Mouse (Mus musculus) c-Kit-negative CD71-positive TER-119-positive erythroid progenitor cells, embryonic 14.5 days (primary cell): Measurements from ENCODE around the gene Ank2.

ENCODE experiments used
- DNase-seq: peaks from one replicate; pipeline ENCODE4 v3.0.0-alpha.2; 2013; ENCODE audit warnings: low read depth, low spot score

Gene Ank2

DNA sequence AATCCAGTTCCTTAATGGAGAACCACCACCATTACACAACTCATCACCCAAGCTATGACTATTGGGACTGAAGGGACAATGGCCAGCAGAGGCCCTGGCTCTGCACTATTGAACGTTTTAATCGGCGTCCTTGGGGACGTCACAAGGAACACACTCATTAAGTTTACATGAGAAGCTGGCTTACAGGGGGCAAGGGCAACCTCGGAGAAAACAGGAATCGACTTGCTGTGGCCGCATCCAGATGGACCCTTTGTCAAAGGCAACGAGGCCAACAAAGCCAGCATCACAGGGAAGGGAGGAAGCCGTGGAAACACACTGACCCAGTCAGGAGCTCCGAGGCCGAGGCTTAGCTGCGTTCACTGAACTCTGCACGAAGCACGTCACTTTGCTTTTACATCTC is 205.1 kb downstream of the Ank2 start:
- no peak for DNase-seq

DNA sequence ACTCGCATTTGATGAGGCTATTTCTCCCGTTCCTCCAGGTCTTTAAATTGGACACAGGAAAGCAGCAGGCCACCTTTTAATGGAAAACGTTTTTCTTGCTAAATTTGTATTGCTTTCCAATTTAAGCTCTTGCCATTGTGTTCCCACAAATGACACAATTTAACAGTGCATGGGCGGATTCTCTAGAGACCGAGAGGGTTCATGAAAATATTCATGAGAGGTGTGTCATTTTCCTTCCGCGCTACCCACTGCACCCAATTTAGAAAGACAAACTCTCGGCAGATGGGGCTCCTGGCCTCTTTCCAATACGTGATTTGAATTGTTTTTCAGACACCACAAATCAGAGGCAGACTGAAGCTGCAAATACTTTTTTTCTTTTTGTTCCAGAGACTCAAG is 205.7 kb downstream of the Ank2 start:
- no peak for DNase-seq

DNA sequence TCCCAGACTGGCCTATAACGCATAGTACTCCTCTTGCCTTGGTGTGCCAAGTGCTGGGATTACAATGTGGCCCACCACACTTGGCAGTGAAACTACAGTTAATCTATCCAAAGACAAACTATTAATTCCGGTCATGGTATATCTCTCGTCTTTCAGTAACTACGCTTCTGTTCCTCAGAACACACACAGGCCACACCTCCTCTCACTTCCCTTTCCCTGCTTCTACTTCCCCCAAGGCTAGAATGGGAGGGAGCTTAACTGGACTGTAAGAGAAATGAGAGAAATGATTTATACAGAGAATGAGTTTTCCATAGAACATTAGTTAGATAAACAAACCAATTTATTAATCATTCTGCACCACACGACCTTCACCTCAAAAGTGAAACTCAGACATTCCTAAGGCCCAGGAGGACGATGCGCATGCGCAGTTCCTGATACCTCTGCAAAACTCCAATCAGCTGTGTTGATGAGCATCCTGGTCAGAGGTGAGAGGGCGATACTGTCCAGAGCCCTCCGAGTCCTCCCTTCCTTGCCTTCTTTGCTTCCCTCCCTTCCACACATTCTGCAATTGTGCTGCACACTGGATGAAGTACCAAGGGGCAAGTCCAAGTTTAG is 206.2 kb downstream of the Ank2 start:
- DNase-seq = no peak

DNA sequence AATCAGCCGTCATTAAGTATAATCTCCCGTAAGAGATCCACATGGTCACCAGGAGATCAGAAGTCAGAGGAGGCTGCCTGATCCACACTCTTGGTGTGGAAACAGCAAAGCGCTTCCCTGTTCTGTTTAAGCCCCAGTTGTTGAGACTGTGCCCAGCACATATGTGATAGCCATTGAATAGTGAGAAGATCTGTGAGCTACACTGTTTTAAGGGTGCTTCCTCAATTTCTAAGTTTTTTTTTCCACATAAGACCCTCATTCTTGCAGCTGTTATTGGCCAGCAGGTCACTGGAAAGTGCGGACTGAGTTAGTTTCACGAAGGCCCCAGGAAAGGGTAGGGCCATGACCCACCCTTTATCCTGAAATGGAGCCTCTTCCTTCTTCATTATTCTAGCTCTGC is 216.9 kb downstream of the Ank2 start:
- no peak for DNase-seq

DNA sequence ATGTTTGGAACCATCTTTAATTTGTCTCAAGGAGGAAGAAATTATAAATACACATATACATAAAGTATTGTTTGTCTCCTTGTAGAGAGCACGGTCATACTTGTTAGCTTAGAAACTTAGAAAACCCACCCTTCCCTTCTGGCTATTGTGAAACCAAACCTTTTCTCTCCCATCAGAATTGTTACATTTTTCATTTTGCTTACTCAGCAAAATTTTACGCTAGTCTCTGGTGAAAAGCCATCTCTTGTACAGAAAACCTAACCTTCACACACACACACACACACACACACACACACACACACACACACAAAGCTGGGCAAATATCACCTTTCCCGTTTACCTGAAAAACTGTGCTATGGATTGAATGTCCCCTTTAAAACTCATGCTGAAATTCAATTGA is 217.8 kb downstream of the Ank2 start:
- DNase-seq = no peak

DNA sequence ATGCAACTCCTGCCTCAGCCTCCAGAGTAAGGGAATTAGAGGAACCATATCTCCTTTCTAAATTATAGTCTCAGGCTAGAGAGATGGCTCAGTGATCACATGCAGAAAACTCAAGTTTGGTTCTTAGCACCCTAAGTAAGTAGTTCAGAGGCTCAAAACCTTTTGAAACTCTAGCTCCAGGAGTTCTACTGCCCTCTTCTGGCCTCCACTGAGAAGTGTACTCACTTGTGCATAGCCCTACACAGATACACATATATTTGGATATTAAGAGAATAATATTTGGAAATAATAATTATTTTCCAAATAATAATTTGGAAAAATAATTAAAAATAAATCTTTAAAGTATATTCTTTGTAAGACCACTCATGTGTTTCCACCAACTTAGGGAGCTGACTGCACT is 218.8 kb downstream of the Ank2 start:
- no peak for DNase-seq

DNA sequence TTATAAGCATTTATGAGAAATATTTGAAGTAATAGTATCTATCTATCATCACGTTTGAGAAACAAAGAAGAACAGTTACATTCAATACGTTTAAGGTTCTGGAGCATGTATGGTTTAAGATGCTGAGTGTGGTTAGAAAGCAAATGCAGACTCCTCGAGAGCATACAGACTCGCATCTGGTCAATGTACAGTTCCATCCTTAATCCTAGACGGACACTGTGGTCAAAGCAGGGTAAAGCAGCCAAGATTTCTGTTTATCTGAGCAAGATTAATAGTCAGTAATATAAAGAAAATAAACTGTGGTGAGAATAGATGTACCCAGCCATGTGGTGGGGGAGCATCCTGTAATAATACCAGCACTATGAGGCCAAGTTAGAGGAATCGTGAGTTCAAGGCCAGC is 223.2 kb downstream of the Ank2 start:
- no peak for DNase-seq

DNA sequence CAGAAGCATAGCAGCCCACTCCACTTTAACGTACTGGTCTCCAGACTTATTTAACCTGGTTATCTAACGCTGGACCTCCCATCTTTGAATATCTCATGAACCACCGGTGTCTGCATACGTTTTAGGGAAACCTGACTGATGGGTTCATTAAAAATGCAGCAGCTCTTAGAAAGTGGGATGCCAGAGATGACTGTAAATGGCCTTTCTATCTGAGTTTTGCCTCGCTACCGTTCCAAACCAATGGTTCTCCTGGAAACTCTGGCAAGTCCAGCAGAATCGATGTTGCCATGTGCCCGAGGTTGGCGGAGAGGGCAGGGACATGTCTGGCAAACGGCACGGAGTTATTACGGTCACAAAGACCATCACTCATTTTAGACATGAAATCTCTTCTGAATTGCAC is 226.3 kb downstream of the Ank2 start:
- DNase-seq = no peak

DNA sequence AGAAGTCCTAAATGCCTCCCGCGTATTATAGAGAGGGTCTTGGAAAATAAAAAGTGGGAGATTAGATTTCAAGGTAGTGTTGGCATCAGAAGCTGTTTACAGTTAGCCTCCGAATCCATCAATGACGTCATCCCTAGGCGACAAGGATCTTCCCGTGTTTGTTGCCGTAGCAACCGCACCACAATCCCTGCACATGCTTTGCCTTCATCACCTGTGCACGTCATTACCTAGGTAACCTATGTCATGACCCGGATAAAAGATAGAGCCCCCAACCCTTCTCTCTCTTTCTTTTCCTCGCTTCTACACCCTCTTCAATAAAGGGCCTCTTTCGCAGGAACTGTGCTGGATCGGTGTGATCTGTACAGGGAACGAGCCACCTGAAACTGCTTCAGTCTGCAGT is 229.5 kb downstream of the Ank2 start:
- no peak for DNase-seq

DNA sequence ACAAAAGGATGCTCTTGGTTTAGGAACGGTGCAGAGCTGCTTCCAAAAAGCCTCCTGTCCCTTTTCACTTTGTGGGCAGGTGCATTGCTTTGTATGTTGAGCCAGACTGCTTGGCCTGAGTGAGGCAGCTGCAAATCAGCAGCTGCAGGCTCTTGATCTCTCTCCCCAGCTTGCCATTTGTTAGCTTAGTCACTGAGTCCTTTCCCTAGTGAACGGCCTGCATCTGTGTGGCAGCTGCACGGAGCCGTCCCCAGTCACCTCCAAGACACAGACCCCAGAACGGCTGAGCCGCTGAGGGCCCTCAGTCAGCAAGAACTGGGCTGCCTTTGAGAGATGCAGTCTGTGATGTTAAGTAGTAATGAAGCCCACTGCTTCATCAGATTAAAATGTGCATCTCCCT is 231.3 kb downstream of the Ank2 start:
- DNase-seq = no peak

DNA sequence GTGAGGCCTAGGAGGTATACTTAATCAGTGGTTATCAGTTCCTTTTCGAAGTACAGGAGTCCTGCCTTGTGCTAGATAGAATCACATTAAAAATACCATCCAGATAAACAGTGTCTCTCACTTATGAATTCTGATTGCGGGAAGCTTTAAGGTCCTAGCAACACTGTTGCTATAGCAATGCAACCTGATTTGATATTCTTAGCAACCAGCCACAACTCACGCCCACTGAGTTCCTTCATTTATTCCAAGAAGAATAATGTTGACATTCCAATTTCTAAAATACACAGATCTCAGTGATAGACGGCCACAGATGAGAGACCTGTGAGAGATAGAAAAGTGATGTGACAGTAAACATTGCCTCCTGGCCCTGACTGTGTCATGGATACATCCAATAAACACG is 233.4 kb downstream of the Ank2 start:
- DNase-seq = no peak

DNA sequence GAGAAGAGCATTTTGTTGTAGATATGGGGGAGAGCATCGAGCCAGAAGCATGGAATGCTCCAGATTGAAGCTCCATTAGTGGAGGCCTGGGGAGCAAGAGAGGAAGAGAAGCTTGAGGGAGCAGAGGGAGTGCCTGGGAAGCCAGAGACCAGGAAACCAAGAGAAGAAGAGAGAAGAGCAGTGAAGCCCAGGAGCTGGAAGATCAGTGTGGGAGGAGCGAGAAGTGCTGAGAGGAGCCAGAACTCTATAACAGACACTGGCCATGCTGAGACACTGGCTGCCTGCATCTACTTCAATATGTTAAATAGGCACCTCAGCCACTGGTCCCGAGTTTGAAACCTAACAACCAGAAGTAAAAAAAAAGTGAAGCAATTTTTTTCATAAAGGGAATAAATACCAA is 234.0 kb downstream of the Ank2 start:
- DNase-seq = no peak

DNA sequence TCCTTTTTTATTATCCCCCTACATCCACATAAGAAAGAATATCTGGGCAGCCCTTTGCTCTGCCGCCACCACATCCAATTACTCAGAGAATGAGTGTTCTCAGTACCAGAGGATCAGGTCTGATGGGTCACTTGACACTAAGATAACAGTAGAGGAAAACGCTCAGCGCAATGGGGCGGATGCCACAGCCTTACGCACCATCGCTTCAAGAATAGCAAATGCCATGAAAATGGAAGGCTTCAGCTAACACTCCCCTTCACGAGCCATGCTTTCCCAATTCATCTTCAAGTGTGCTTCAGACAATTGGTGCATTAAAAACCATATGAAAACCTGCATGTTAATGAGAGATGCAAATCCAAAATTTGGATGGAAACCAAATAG is 238.4 kb downstream of the Ank2 start:
- DNase-seq = no peak

DNA sequence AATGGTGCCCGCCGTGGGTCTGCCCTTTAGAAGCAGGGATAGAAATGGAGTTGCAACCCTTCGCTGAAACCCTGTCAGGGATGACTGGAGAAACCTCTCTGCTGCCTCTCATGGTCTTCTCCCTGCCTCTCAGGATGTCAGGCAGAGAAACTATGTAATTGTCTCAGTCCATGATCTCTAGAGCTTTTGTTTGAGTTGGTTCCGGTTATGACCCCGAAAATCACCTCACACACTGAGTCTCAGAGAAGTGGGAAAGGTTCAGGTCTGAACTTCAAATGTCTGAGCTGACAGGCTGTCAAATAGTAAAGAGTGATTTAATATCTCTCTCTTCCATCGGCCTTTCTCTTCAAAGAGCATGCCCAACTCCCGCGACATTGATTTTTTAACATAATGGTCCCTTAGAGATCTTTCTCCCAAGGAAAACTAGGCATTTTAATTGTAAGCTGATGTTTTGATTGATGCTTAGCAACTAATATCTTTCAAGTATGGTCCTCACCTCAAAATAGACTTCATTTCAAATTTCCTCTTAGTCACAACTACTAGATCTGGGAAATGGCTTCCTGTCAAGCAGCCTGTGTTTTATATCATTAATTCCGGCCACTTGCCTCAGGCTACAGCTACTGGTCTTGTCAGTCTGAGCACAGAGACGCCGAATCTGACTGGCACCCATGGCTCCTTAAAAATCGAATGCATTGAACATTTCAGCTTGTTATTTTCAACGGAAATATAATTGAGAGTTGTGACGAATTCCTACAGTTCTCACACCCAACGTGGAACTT is 239.0 kb downstream of the Ank2 start:
- no peak for DNase-seq

DNA sequence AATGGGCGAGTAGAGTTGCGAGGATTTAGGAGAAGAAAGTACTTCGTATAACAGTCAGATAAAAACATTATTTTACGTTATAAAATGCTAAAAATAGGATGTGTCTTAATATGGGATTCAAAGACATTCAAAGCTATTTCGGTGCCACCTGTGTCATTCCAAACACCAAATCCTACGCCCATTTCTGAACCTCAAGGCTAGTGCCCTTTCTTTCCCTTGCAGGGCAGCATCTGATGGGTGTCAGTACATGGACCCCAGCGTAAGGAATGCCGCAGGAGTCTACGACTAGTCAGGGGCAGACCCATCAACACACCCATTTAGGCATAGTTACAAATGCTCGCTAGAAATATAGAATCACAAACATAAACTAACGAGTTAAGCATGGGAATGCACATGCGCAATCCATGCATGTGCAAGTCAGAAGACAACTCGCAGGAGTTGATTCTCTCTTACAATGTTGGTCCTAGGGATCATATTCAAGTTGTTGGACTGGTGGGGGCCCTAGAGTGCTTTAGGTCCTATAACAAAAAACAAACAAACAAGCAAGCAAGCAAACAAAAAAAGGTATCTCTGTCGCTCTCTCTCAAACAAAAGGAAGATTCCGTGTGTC is 240.6 kb downstream of the Ank2 start:
- DNase-seq = no peak

DNA sequence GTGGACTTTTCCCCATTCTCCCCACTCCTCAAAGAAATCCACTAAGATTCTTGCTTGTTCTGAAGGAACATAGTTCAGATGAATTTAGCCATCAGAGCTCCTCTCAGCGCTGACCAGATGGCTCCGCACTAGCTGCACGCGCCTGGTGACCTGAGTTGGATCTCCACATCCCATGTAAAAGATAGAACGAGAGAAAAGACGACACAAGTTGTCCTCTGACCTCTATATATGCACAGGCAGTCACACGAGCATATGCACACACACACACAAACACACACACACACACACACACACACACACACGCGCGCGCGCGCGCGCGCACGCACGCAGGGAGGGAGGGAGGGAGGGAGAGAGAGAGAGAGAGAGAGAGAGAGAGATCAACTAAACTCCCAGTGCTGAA is 241.2 kb downstream of the Ank2 start:
- no peak for DNase-seq

DNA sequence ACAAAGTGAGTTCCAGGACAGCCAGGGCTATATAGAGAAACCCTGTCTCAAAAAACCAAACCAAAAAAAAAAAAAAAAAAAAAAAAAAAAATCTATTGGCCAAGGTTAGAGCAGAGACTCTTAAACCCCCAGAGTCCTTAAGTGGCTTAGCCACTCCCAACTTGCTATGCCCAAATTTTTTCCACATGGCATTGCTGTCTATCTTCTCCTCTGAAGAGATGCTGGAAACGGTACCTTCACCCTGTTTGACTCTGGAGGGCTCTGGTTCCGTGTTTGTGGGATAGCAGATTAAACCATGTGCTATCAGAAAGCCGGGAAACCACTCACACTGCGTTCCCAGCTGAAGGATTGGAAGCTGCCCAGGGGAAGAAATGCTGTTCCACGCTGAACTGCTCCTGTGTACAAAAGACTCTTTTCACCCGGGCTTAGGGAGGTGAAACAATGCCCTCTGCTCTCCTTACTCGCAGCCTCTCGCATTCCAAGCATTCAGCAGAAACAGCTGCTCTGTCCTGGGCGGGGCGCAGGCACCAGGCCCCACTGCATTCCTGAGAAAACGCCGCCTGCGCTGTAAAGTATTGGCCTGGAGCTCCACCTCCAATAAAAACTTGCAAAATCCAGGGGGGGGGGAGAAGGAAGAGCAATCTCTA is 241.7 kb downstream of the Ank2 start:
- no peak for DNase-seq

DNA sequence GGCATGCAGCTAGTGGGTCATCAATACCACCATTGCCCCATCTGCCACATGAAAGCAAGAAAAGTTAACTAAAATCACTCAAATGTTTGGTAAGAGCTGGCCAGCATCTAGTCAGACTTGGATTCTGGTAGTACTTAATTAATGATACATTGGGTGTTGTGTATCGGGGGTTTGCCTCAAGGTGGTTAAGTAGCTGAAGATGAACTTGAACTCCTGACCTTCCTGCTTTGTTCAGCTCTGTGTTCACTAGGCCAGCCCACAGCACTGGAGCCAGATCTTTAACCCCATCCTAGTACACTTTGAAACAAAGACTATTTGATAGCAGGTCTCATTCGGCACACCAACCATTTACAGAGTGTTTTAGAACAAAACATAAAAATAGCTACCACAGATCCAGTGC is 242.5 kb downstream of the Ank2 start:
- no peak for DNase-seq

DNA sequence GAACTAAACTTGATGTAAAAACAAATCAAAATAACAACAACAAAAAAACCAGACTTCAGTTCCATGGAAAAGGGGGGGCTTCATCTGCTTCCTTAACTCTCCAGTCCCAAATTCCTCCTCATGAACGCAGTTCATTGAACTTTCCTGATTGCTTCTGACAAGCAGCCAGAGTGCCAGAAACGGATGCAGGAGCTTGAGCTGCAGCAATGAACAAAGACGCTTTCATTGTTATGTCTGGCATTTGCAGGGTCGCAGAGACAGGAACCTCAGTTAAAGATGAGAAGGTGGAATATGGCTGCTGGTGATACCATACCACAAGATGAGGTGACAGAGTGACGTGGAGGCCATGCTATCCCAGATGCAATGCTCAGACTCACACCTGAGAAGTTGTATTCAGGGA is 248.2 kb downstream of the Ank2 start:
- DNase-seq = no peak

DNA sequence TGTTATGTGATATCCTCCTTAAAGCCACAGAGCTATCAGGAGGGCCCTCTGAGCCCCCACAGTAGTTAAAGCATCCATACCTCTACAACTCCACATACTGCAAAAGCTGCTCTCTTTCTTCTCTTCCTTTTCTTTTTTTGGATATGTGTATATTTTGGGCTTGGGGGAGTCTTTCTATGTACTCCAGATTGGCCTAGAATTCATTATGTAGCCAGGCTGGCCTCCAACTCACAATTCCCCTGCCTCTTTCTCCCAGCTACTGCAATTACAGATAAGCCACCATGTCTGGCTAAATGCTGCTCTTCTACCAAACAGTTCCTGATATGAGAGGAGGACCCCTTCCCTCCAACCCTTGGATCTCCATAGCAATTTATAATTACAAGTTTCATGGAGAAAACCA is 250.5 kb downstream of the Ank2 start:
- no peak for DNase-seq

DNA sequence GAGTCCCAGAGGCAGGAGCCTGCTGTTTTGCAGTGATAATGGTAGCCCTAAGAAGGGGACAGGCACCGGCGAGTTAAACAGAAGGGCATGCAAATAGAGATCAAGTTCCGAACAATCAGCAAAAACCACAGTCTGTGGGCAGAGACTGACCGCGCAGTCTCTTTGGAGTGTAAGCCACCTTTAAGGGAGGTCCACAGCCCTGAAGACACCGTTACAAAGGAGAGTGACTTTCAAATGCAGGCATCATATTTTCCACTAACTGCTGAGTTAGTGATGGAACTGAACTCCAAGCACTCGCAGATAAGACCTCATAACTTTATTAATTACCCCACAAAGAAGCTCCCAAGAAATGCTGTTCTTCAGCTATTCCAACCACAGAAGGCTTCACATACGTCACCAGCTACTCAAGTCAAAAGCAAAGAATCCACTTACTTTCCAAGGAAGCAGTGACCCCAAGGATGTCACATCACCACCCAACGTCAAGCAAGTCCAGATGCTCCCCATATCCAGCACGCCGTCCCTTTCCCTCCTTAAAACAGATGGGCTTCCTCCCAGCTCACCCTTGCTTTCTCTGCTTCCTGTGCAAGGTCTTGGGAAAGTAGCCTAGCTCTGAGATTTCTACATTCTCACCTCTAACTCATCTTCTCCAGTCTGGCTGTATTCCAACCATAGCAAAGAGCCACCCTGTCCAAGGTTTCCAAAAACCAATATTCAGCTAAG is 252.0 kb downstream of the Ank2 start:
- DNase-seq = no peak
